Mouse (Mus musculus) heart, embryonic 16.5 days (tissue): ENCODE results near the gene Agpat1. TPM values are rescaled to one million over a fixed set of nuclear protein-coding genes. Genes with fewer than 3 reads are reported as not detected.

Source experiments
- ATAC-seq: fragments of 200-750 bp; cut with Nextera tagmentation; replicated peaks from 2 replicates; pipeline ENCODE4 v1.8.0; 2017; ENCODE audit warnings: moderate number of reproducible peaks; ENCODE audit not compliant: insufficient read depth, low FRiP score; ENCODE audit errors: extremely low read depth
- H3K27ac ChIP-seq: fragments of 300-500 bp; sonication (generic); 2 replicates; pipeline ENCODE4 v1.5.1; 2014; ENCODE audit warnings: mild to moderate bottlenecking, low read length, control low read depth, moderate library complexity
- H3K27me3 ChIP-seq: fragments of 300-500 bp; sonication (generic); 2 replicates; pipeline ENCODE4 v1.6.1; 2014; ENCODE audit warnings: low read length, mixed read lengths; ENCODE audit not compliant: control insufficient read depth, insufficient read depth
- H3K36me3 ChIP-seq: fragments of 300-500 bp; sonication (generic); 2 replicates; pipeline ENCODE4 v1.6.1; 2014; ENCODE audit not compliant: control insufficient read depth, insufficient read depth
- H3K4me1 ChIP-seq: fragments of 300-500 bp; sonication (generic); 2 replicates; pipeline ENCODE4 v1.6.1; 2014; ENCODE audit warnings: low read length, mixed read lengths; ENCODE audit not compliant: control insufficient read depth, insufficient read depth
- H3K4me2 ChIP-seq: fragments of 300-500 bp; sonication (generic); 2 replicates; pipeline ENCODE4 v1.6.1; 2014; ENCODE audit warnings: low read depth, mild to moderate bottlenecking, control low read depth, low read length
- H3K4me3 ChIP-seq: fragments of 300-500 bp; sonication (generic); 2 replicates; pipeline ENCODE4 v1.5.1; 2014; ENCODE audit warnings: mild to moderate bottlenecking, control low read depth, low read length
- H3K9ac ChIP-seq: fragments of 300-500 bp; sonication (generic); 2 replicates; pipeline ENCODE4 v1.6.1; 2014; ENCODE audit warnings: low read length, control low read depth
- H3K9me3 ChIP-seq: fragments of 300-500 bp; sonication (generic); replicated peaks from 2 replicates; pipeline ENCODE4 v1.6.1; 2016; ENCODE audit warnings: low read length; ENCODE audit not compliant: control insufficient read depth
- WGBS: fragments of 180-500 bp; shearing (Covaris S2); extraction: QIAGEN DNeasy Blood & Tissue Kit; methylation state at CpG from one replicate; pipeline ENCODE4 v1.1.7; 2014; 5-methylcytosine and 5-hydroxymethylcytosine counted together
- polyA plus RNA-seq: library from polyadenylated mRNA; unstranded; fragments of >200 nt; fragmentation: Nextera tagmentation; extraction: Ambion mirVana; gene quantifications from 2 replicates; pipeline ENCODE4 v1.2.1, GENCODE M21; 2015

The Agpat1 gene
- polyA plus RNA-seq, 1 experiment from 2014 or later: 47.9 TPM

DNA sequence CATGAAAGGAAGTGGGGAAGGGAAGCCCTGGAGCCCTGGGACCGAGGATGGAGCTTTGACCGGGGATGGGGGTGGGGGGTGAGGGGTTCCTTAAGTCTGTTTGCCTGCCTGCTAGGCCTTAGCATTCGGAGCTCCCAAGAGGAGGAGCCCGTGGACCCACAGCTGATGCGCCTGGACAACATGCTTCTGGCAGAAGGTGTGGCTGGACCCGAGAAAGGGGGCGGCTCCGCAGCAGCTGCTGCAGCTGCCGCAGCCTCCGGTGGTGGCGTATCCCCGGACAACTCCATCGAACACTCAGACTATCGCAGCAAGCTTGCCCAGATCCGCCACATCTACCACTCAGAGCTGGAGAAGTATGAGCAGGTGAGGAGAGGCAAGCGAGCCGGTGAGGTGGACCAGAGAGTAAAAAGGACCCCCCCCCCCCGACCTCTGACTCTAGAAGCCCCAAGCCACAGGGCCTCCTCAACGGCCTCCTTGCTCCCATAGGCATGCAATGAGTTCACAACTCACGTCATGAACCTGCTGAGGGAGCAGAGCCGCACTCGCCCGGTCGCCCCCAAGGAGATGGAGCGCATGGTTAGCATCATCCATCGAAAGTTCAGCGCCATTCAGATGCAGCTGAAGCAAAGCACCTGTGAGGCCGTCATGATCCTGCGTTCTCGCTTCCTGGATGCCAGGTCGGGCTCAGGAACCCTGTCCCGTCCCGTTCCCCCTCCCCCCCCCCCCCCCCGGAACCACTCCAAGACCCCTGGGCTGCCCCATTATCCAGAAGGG, 10.1 kb upstream of the Agpat1 start:
- Histone ChIP-seq H3K27ac (0 out of 2 replicates have a peak overlapping the region, but pooled peaks have one; percentile 88), H3K4me1 (peaks cover 46% of the 10 kb centered on the region), H3K4me2 (peak overlapping the region; percentile 100), H3K36me3 (peaks cover 13% of the 10 kb centered on the region), H3K9me3 (no peaks in the 10 kb centered on the region), H3K27me3 (no peaks in the 10 kb centered on the region), H3K9ac (peak overlapping the region; percentile 98), H3K4me3 (peak overlapping the region; percentile 87)
- WGBS: 56% methylated on average over 33 of the region's 34 CpGs
- ATAC-seq: no peak

DNA sequence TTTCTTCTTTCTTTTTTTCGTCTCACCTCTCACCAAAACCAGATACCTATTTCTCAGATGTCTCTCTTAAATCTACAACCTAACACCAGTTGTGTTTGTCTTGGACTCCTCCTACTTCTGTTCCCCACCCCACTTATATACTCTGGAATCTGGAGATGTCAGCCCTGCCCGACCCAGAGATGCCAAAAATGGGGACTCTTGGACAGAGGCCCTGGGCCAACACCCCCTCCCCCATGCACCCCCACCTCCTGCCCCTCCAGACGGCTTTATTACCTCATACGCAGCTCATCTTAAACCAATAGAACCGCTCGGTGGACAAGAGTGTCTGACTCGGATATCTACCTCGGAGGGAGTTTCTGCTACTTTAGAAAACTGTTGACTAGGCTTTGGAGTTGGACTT, 8.0 kb upstream of the Agpat1 start:
- H3K27ac ChIP-seq: no peak overlapping the region
- H3K36me3 ChIP-seq: peaks cover 17% of the 10 kb centered on the region
- H3K9ac ChIP-seq: no peak overlapping the region
- no peak overlapping the region for H3K4me2 ChIP-seq
- H3K9me3 ChIP-seq: no peaks in the 10 kb centered on the region
- no peaks in the 10 kb centered on the region for H3K27me3 ChIP-seq
- peaks cover 33% of the 10 kb centered on the region for H3K4me1 ChIP-seq
- H3K4me3 ChIP-seq: no peak overlapping the region
- WGBS: 59% methylated on average over 8 of the region's 8 CpGs
- no peak for ATAC-seq

- Histone ChIP-seq H3K36me3 (peaks cover 19% of the 10 kb centered on the region), H3K27me3 (no peaks in the 10 kb centered on the region), H3K4me1 (peaks cover 35% of the 10 kb centered on the region), H3K4me3 (no peak within 1 kb of the TSS), H3K27ac (no peak within 1 kb of the TSS), H3K4me2 (peak within 1 kb of the TSS; percentile 20; the same call in 1 of the 2 replicates), H3K9ac (peak within 1 kb of the TSS; percentile 39), H3K9me3 (no peaks in the 10 kb centered on the region)
- ATAC-seq: no peak
- WGBS: 10% methylated on average over 6 of the region's 6 CpGs
Measured at GRCm38 (mm10) chr17:34597566-34598095, 6.4 kb upstream of the Agpat1 start, which contains the start of gene Ager. Gene Ager (plus strand): TSS chr17:34597862.

GRCm38 (mm10) chr17:34599891-34600290, 4.2 kb upstream of the Agpat1 start:
- no peak for ATAC-seq
- no peak overlapping the region for H3K9ac ChIP-seq
- H3K4me2 ChIP-seq: no peak overlapping the region
- H3K9me3 ChIP-seq: no peaks in the 10 kb centered on the region
- H3K4me3 ChIP-seq: no peak overlapping the region
- WGBS: 78% methylated on average over 9 of the region's 9 CpGs
- H3K4me1 ChIP-seq: peaks cover 31% of the 10 kb centered on the region
- peaks cover 14% of the 10 kb centered on the region for H3K36me3 ChIP-seq
- no peaks in the 10 kb centered on the region for H3K27me3 ChIP-seq
- H3K27ac ChIP-seq: no peak overlapping the region

DNA sequence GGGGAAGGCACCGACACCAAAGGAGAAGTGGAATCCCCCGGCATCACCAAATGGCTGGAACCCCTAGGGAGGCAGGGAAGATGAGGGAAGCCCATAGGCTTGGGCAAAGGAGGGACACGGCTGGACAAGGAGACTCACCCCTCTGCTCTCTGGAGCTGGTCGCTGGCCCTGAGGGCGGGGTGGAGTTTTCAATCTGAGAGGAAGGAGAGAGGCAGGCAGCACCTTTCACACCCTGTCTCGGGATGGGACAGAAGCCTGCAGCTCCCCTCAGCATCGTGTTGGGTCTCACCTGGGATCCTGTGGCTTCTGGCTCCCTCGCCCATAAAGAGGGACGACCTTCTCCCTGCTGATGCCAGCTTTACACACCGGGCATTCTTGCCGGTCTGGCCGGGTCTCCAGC, 2.3 kb upstream of the Agpat1 start:
- Histone ChIP-seq H3K9ac (no peak overlapping the region), H3K27ac (no peak overlapping the region), H3K27me3 (no peaks in the 10 kb centered on the region), H3K4me2 (peak overlapping the region; percentile 96; the same call in 1 of the 2 replicates), H3K4me1 (peaks cover 35% of the 10 kb centered on the region), H3K4me3 (no peak overlapping the region), H3K9me3 (no peaks in the 10 kb centered on the region), H3K36me3 (peaks cover 6% of the 10 kb centered on the region)
- ATAC-seq: no peak
- 83% methylated on average over 12 of the region's 12 CpGs for WGBS

DNA sequence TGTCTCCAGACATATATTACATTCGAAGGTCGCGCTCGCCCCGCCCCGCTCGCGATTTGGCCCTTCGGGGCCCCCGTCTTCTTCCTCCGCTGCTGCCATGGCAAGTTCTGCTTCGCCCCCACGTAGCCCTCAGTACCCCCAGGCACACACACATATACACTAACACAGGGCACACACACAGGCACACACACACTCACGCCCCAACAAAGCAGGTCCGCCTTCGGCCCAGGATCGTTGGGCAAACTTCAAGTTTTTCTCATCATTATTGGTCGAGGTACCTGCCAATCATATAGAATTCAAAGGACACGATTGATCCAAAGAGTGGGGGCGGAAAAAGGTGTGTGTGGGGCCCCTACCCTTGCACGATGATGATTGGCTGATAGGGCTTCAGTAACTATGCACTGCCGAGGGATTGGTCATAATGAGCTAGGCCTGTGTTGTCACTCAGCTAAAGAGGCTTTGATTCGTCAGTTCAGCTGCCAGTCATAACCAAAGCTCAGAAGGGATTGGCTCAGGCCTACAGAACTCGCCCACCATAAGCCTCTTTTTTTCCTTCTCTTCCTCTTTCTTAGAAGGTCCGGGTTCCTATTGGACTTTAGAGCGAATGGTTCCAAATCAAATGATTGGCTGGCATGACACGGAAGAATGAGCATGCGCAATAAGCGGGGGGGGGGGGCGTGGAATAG, 544 bp upstream of the Agpat1 start, which contains the start of gene Rnf5:
Gene Rnf5, minus strand, starts transcription at position 316 of the 686 bp plus-strand sequence.
- H3K27ac ChIP-seq: peak within 1 kb of the TSS; percentile 96
- ATAC-seq: peak; percentile 91
- no peaks in the 10 kb centered on the region for H3K9me3 ChIP-seq
- H3K4me1 ChIP-seq: peaks cover 41% of the 10 kb centered on the region
- H3K9ac ChIP-seq: peak within 1 kb of the TSS; percentile 93
- no peaks in the 10 kb centered on the region for H3K27me3 ChIP-seq
- 0% methylated on average over 30 of the region's 30 CpGs for WGBS
- peaks cover 11% of the 10 kb centered on the region for H3K36me3 ChIP-seq
- peak within 1 kb of the TSS; percentile 83 for H3K4me3 ChIP-seq
- peak within 1 kb of the TSS; percentile 96 for H3K4me2 ChIP-seq

DNA sequence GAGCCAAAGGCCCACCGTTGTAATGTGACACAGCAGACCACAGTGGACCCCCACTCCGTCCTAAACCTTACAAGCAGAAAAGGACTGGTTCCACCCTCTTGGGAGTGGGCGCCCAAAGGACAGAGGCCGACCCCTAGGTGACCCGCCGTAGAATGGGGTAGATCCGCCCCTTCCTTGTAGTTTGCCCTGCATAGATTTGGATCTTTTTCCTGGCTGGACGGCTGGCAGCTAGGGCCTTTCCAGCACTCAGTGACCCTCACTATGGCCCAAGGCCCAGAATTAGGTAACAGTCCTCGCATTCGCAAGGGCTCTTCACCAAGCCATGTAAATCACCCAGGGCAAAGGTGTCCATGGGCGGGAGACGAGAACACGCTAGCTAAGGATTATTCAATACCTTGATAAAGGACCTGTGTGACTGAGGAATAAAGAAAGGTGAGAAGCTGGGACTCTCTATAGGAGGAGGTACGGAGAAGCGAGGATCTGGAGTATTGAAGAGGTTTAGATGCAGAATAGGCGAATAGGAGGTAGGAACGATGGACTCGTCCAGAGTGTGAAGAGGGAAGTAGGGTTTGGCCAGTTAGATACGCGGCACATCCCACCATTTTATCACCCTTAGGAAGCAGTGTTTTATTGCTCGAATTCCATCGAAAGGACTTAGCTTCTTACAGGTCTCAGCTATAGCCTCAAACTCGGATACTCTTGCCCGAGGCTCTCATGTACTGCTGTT, 612 bp downstream of the Agpat1 start:
- Histone ChIP-seq H3K27me3 (no peaks in the 10 kb centered on the region), H3K4me1 (peaks cover 47% of the 10 kb centered on the region), H3K9ac (peak overlapping the region; percentile 93), H3K4me2 (peak overlapping the region; percentile 89), H3K9me3 (no peaks in the 10 kb centered on the region), H3K27ac (peak overlapping the region; percentile 96), H3K4me3 (peak overlapping the region; percentile 83), H3K36me3 (peaks cover 11% of the 10 kb centered on the region)
- 18% methylated on average over 24 of the region's 24 CpGs for WGBS
- no peak for ATAC-seq

DNA sequence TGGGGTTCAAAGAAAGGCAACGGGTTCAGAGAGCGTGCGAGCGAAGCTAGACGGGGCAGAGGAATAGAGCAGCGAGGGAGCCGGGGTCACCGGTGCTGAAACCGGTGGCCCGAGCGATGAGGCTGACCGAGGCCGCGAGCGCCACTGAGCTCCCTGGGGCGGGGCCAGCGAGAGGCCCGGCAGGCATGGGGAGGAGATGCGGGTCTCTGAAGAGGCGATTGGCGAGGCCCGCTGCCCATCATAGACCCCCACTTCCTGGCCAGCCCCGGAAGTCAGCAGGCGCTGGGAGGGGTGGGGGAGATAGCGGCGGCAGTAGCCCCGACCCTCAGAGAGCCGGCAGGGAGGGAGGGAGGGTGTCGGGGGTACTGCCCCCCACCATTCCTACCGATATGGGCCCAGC, 1.5 kb downstream of the Agpat1 start:
- ATAC-seq: peak; percentile 45
- Histone ChIP-seq H3K9ac (peak overlapping the region; percentile 93), H3K27ac (peak overlapping the region; percentile 96), H3K9me3 (no peaks in the 10 kb centered on the region), H3K27me3 (no peaks in the 10 kb centered on the region), H3K4me3 (peak overlapping the region; percentile 83), H3K4me1 (peaks cover 47% of the 10 kb centered on the region), H3K4me2 (peak overlapping the region; percentile 89), H3K36me3 (peaks cover 10% of the 10 kb centered on the region; the same call in 1 of the 2 replicates)
- 0% methylated on average over 30 of the region's 30 CpGs for WGBS
